Mouse (Mus musculus) heart, postnatal 0 days (tissue): ENCODE measurements at regions not wholly inside any gene's neighbourhood (a gene's known extent, or its start where the extent isn't known, plus 50 kb on each side); places are given as distances from the start of the nearest gene placed in this dataset.
A peak's percentile ranks its signal among the peaks of the same experiment; 100 is the strongest.

Experiments used
- ATAC-seq: fragments of 200-750 bp; cut with Nextera tagmentation; 2 replicates; pipeline ENCODE4 v1.8.0; 2017; ENCODE audit warnings: low read depth, moderate number of reproducible peaks, moderate library complexity; ENCODE audit not compliant: insufficient read depth
- DNase-seq: peaks from one replicate; pipeline ENCODE4 v3.0.0-alpha.2; 2016; ENCODE audit warnings: low spot score
- H3K27ac ChIP-seq: fragments of 300-500 bp; sonication (generic); 2 replicates; pipeline ENCODE4 v1.5.1; 2014; ENCODE audit warnings: low read depth, mild to moderate bottlenecking
- H3K27me3 ChIP-seq: fragments of 300-500 bp; sonication (generic); 2 replicates; pipeline ENCODE4 v1.6.1; 2014; ENCODE audit warnings: low read length, mixed read lengths; ENCODE audit not compliant: control insufficient read depth, insufficient read depth
- H3K36me3 ChIP-seq: fragments of 300-500 bp; sonication (generic); replicated peaks from 2 replicates; pipeline ENCODE4 v1.6.1; 2014; ENCODE audit warnings: low read length, mixed read lengths; ENCODE audit not compliant: control insufficient read depth, insufficient read depth
- H3K4me1 ChIP-seq: fragments of 300-500 bp; sonication (generic); 2 replicates; pipeline ENCODE4 v1.6.1; 2014; ENCODE audit warnings: antibody characterized with exemption; ENCODE audit not compliant: control insufficient read depth, insufficient read depth
- H3K4me2 ChIP-seq: fragments of 300-500 bp; sonication (generic); 2 replicates; pipeline ENCODE4 v1.6.1; 2014; ENCODE audit warnings: low read depth, mild to moderate bottlenecking, low read length, moderate library complexity
- H3K4me3 ChIP-seq: fragments of 300-500 bp; sonication (generic); 2 replicates; pipeline ENCODE4 v1.5.1; 2014; ENCODE audit warnings: low read depth, low read length
- H3K9ac ChIP-seq: fragments of 300-500 bp; sonication (generic); replicated peaks from 2 replicates; pipeline ENCODE4 v1.6.1; 2014; ENCODE audit warnings: low read depth, low read length, mixed read lengths
- H3K9me3 ChIP-seq: fragments of 300-500 bp; sonication (generic); replicated peaks from 2 replicates; pipeline ENCODE4 v1.6.1; 2016; ENCODE audit warnings: low read length; ENCODE audit not compliant: control insufficient read depth
- CTCF ChIP-seq: IDR thresholded peaks from 2 replicates; pipeline ENCODE4 v1.5.1; 2016; ENCODE audit warnings: antibody characterized with exemption, control low read depth, low read depth
- EP300 ChIP-seq: IDR thresholded peaks from 2 replicates; pipeline ENCODE4 v1.6.1; 2016; ENCODE audit warnings: antibody characterized with exemption, low read depth
- WGBS: fragments of 180-500 bp; shearing (Covaris S2); extraction: QIAGEN DNeasy Blood & Tissue Kit; methylation state at CpG from one replicate; pipeline ENCODE4 v1.1.7; 2014; 5-methylcytosine and 5-hydroxymethylcytosine counted together

DNA sequence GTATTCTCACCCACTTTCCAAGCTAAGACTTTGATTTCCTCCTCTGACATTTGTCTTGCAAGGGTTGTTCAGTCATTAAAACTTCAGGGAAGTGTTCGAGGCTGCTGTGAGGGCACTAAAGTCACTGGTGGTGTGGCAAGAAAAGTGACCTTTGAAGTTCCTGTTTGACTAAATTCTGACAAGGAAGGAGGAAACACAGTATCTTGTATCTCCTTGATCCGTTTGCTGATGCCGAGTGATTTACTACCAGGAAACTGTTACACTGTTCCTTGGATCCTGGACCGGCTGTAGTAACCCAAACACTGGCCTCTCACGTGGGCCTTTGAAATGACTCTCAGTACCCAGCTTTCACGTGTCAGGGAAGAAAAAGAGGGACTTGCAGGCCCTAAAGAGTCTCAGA is 53.5 kb upstream of the Ralgapa2 start:
- no peaks in the 10 kb centered on the region for H3K27me3 ChIP-seq
- H3K4me2 ChIP-seq: no peak overlapping the region
- H3K27ac ChIP-seq: no peak overlapping the region
- TF ChIP-seq CTCF (no peak), EP300 (no peak)
- no peak overlapping the region for H3K4me3 ChIP-seq
- peaks cover 24% of the 10 kb centered on the region for H3K4me1 ChIP-seq
- DNase-seq (no peak), ATAC-seq (no peak)
- no peak overlapping the region for H3K9ac ChIP-seq
- no peaks in the 10 kb centered on the region for H3K9me3 ChIP-seq
- WGBS: 67% methylated on average over 6 of the region's 6 CpGs
- H3K36me3 ChIP-seq: no peaks in the 10 kb centered on the region

DNA sequence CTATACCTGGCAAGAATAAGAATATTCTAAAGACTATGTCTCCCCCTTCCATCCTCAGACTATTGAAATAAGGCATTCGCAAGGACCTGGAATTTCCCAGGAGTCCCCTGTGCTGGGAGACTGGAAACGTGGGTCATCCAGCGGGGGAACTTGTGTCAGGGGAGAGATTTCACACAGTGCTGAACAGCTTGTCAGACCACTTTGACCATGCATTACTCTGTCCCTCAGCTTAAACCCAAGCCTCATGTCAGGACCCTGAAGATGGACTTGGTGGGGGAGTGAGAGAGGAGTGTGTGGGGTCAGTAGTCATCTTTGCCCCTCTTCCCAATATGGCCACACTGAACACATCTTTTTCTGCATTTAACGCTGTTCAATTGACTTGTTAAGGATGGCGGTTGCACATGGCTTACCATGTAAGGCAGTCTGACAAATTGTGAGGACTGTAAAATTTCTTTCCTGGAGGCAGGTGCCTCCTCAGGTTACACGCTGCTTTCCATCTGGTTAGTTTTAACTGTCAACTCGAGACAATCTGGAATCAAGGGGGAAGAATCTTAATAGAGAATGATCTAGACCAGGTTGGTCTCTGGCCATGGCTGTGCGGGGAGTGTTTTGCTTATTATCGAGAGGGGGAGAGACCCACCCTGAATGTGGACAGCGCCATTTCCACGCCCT is 56.2 kb upstream of the Ralgapa2 start:
- Histone ChIP-seq H3K9ac (no peak overlapping the region), H3K4me1 (peaks cover 17% of the 10 kb centered on the region), H3K27ac (no peak overlapping the region), H3K9me3 (no peaks in the 10 kb centered on the region), H3K4me2 (no peak overlapping the region), H3K36me3 (no peaks in the 10 kb centered on the region), H3K27me3 (no peaks in the 10 kb centered on the region), H3K4me3 (no peak overlapping the region)
- TF ChIP-seq CTCF (no peak), EP300 (no peak)
- no peak for DNase-seq
- WGBS: 72% methylated on average over 11 of the region's 11 CpGs
- ATAC-seq: no peak

DNA sequence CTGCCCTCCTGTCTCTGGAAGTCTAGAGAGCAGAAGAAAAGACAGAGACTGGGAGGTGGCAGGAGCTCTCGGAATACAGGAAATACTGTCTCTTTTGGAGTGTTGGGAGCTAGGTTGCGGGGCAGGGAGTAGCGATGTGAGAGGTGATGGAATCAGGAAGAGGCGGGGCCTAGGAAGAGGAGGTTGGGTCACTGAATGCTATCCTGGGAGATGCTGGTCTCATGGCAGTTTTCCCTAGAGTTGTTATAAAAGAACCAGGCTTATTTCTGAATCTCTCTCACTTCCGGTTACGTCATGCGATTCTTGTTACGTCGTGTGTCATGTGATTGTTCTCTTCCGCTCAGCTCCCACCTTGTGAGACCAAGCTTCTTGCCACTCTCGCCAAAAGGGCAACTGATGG is 58.9 kb upstream of the Ralgapa2 start:
- H3K4me3 ChIP-seq: no peak overlapping the region
- 94% methylated on average over 11 of the region's 11 CpGs for WGBS
- ATAC-seq (no peak), DNase-seq (no peak)
- TF ChIP-seq CTCF: no peak
- TF ChIP-seq EP300: no peak
- H3K27me3 ChIP-seq: no peaks in the 10 kb centered on the region
- no peaks in the 10 kb centered on the region for H3K36me3 ChIP-seq
- H3K4me2 ChIP-seq: no peak overlapping the region
- H3K9ac ChIP-seq: no peak overlapping the region
- H3K9me3 ChIP-seq: no peaks in the 10 kb centered on the region
- H3K27ac ChIP-seq: no peak overlapping the region
- H3K4me1 ChIP-seq: peaks cover 27% of the 10 kb centered on the region

DNA sequence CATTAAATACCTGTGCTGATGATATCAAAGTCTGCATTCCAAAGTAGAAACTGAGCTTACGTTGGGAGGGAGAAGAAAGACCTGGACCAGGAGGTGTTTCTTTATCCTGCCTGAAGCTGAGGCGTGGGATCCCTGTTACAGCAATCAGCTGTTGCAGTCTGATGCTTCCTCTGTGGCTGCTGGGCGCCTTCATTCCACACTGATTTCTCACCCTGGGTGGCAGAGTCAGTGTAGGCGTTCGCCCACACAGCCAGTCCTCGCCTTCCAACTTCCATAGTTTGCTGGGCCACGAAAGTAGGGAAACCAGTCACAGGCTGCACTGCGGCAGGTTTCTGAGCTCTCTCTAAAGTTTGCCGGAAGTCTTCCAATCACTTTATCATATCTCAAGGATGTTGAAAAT is 59.7 kb upstream of the Ralgapa2 start:
- no peak overlapping the region for H3K4me2 ChIP-seq
- H3K27ac ChIP-seq: no peak overlapping the region
- peaks cover 32% of the 10 kb centered on the region for H3K4me1 ChIP-seq
- no peaks in the 10 kb centered on the region for H3K9me3 ChIP-seq
- no peaks in the 10 kb centered on the region for H3K36me3 ChIP-seq
- TF ChIP-seq EP300 (no peak), CTCF (no peak)
- H3K4me3 ChIP-seq: no peak overlapping the region
- no peak for DNase-seq
- no peak for ATAC-seq
- 89% methylated on average over 9 of the region's 9 CpGs for WGBS
- H3K9ac ChIP-seq: no peak overlapping the region
- no peaks in the 10 kb centered on the region for H3K27me3 ChIP-seq

DNA sequence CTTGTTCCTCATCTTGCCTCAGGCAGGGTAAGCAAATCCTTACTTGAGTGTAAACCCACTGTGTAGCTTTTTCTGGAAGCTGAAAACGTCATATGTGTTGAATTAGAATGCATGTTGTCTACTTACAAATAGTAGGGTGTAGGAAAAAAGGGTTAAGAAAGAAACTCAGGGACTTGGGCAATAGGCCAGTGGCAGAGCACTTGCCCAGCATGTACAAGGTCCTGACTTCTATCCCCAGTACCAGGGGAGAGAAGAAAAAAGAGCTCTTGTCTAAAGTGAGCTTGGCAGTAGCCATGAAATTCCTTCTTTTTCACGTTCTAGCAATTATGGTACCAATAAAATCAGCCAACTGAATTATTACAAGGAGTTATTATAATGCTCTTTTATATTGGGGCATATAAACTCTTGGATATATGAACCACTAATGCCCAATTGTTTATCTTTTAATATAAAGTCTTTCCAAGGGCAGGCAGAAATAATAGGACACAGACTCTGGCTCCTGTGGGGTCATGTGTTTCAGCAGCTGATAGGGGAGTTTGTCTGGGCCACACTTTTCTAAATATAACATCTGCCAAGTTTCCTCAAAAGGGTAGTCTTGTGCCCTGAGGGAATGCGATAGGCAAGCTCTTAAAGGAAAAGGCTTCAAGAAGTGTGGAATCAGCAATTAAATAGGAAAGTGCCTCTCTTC is 63.6 kb upstream of the Ralgapa2 start:
- DNase-seq: peak; percentile 88

More for the DNA sequence above, 63.6 kb upstream of the Ralgapa2 start:
- H3K27me3 ChIP-seq: no peaks in the 10 kb centered on the region
- peak; percentile 88 for TF ChIP-seq EP300
- no peak for TF ChIP-seq CTCF
- peaks cover 26% of the 10 kb centered on the region for H3K4me1 ChIP-seq
- H3K9ac ChIP-seq: no peak overlapping the region
- ATAC-seq: peak; percentile 92
- H3K4me2 ChIP-seq: no peak overlapping the region
- no peaks in the 10 kb centered on the region for H3K9me3 ChIP-seq
- WGBS: 19% methylated on average over 3 of the region's 3 CpGs
- H3K4me3 ChIP-seq: no peak overlapping the region
- H3K27ac ChIP-seq: peak overlapping the region; percentile 90
- H3K36me3 ChIP-seq: no peaks in the 10 kb centered on the region
